Mouse (Mus musculus): ENCODE measurements at regions not wholly inside any gene's neighbourhood (a gene's known extent, or its start where the extent isn't known, plus 50 kb on each side); places are given as distances from the start of the nearest gene placed in this dataset.
A peak's percentile ranks its signal among the peaks of the same experiment; 100 is the strongest.

GRCm38 (mm10) chr14:68367696-68368095, 926.4 kb downstream of the Synb start:
- DNase-seq: no peak
- Histone ChIP-seq H3K27ac (ENCODE audit: low read depth) (no peak overlapping the region), H3K4me2 (no peak overlapping the region), H3K36me3 (ENCODE audit: insufficient read depth) (no peaks in the 10 kb centered on the region), H3K4me3 (ENCODE audit: low read depth, low read length) (no peak overlapping the region), H3K9me3 (ENCODE audit: low read depth, low read length) (no peaks in the 10 kb centered on the region), H3K9ac (no peak overlapping the region), H3K27me3 (ENCODE audit: insufficient read depth, low read length) (no peaks in the 10 kb centered on the region), H3K4me1 (ENCODE audit: insufficient read depth) (no peaks in the 10 kb centered on the region)
- ATAC-seq (ENCODE audit: insufficient read depth): no peak
- TF ChIP-seq CTCF (IDR thresholded peaks at IDR 0.05; ENCODE audit: low read depth): no peak
- WGBS: 73% methylated on average over 5 of the region's 5 CpGs

GRCm38 (mm10) chr14:68363892-68364291, 930.2 kb downstream of the Synb start:
- WGBS: 78% methylated on average over 2 of the region's 2 CpGs
- Histone ChIP-seq H3K36me3 (ENCODE audit: insufficient read depth) (no peaks in the 10 kb centered on the region), H3K9ac (no peak overlapping the region), H3K4me3 (ENCODE audit: low read depth, low read length) (no peak overlapping the region), H3K27me3 (ENCODE audit: insufficient read depth, low read length) (no peaks in the 10 kb centered on the region), H3K4me2 (no peak overlapping the region), H3K27ac (ENCODE audit: low read depth) (no peak overlapping the region), H3K4me1 (ENCODE audit: insufficient read depth) (no peaks in the 10 kb centered on the region), H3K9me3 (ENCODE audit: low read depth, low read length) (no peaks in the 10 kb centered on the region)
- ATAC-seq (ENCODE audit: insufficient read depth): no peak
- no peak for DNase-seq
- no peak for TF ChIP-seq CTCF (IDR thresholded peaks at IDR 0.05; ENCODE audit: low read depth)

GRCm38 (mm10) chr14:68361998-68362397, 932.1 kb downstream of the Synb start:
- WGBS: 57% methylated on average over 7 of the region's 7 CpGs
- H3K9me3 ChIP-seq (ENCODE audit: low read depth, low read length): no peaks in the 10 kb centered on the region

GRCm38 (mm10) chr14:68361481-68361880, 932.6 kb downstream of the Synb start:
- H3K36me3 ChIP-seq (ENCODE audit: insufficient read depth): no peaks in the 10 kb centered on the region
- WGBS: 56% methylated on average over 6 of the region's 6 CpGs
- no peaks in the 10 kb centered on the region for H3K4me1 ChIP-seq (ENCODE audit: insufficient read depth)
- no peaks in the 10 kb centered on the region for H3K27me3 ChIP-seq (ENCODE audit: insufficient read depth, low read length)
- no peak overlapping the region for H3K9ac ChIP-seq
- no peak for ATAC-seq (ENCODE audit: insufficient read depth)
- H3K4me2 ChIP-seq: no peak overlapping the region
- H3K27ac ChIP-seq (ENCODE audit: low read depth): no peak overlapping the region
- no peak overlapping the region for H3K4me3 ChIP-seq (ENCODE audit: low read depth, low read length)
- no peaks in the 10 kb centered on the region for H3K9me3 ChIP-seq (ENCODE audit: low read depth, low read length)
- no peak for DNase-seq
- TF ChIP-seq CTCF (IDR thresholded peaks at IDR 0.05; ENCODE audit: low read depth): no peak

More at GRCm38 (mm10) chr14:68361998-68362397, 932.1 kb downstream of the Synb start:
- TF ChIP-seq CTCF (IDR thresholded peaks at IDR 0.05; ENCODE audit: low read depth): no peak
- no peaks in the 10 kb centered on the region for H3K27me3 ChIP-seq (ENCODE audit: insufficient read depth, low read length)
- H3K4me3 ChIP-seq (ENCODE audit: low read depth, low read length): no peak overlapping the region
- H3K36me3 ChIP-seq (ENCODE audit: insufficient read depth): no peaks in the 10 kb centered on the region
- ATAC-seq (ENCODE audit: insufficient read depth) (no peak), DNase-seq (no peak)
- no peaks in the 10 kb centered on the region for H3K4me1 ChIP-seq (ENCODE audit: insufficient read depth)
- no peak overlapping the region for H3K27ac ChIP-seq (ENCODE audit: low read depth)
- no peak overlapping the region for H3K4me2 ChIP-seq
- no peak overlapping the region for H3K9ac ChIP-seq

GRCm38 (mm10) chr14:68356396-68356795, 937.7 kb downstream of the Synb start:
- no peak for TF ChIP-seq CTCF (IDR thresholded peaks at IDR 0.05; ENCODE audit: low read depth)
- no peaks in the 10 kb centered on the region for H3K4me1 ChIP-seq (ENCODE audit: insufficient read depth)
- DNase-seq (no peak), ATAC-seq (ENCODE audit: insufficient read depth) (no peak)
- no peaks in the 10 kb centered on the region for H3K36me3 ChIP-seq (ENCODE audit: insufficient read depth)
- no peak overlapping the region for H3K9ac ChIP-seq
- no peak overlapping the region for H3K4me3 ChIP-seq (ENCODE audit: low read depth, low read length)
- H3K27me3 ChIP-seq (ENCODE audit: insufficient read depth, low read length): no peaks in the 10 kb centered on the region
- H3K9me3 ChIP-seq (ENCODE audit: low read depth, low read length): no peaks in the 10 kb centered on the region
- no peak overlapping the region for H3K27ac ChIP-seq (ENCODE audit: low read depth)
- H3K4me2 ChIP-seq: no peak overlapping the region
- 61% methylated on average over 7 of the region's 7 CpGs for WGBS

GRCm38 (mm10) chr14:68355462-68355905, 938.6 kb downstream of the Synb start:
- no peaks in the 10 kb centered on the region for H3K4me1 ChIP-seq (ENCODE audit: insufficient read depth)
- H3K4me3 ChIP-seq (ENCODE audit: low read depth, low read length): no peak overlapping the region
- ATAC-seq (ENCODE audit: insufficient read depth) (no peak), DNase-seq (no peak)
- no peak overlapping the region for H3K4me2 ChIP-seq
- H3K27ac ChIP-seq (ENCODE audit: low read depth): no peak overlapping the region
- H3K9ac ChIP-seq: no peak overlapping the region
- no peaks in the 10 kb centered on the region for H3K9me3 ChIP-seq (ENCODE audit: low read depth, low read length)
- no peaks in the 10 kb centered on the region for H3K36me3 ChIP-seq (ENCODE audit: insufficient read depth)
- 72% methylated on average over 8 of the region's 8 CpGs for WGBS
- H3K27me3 ChIP-seq (ENCODE audit: insufficient read depth, low read length): no peaks in the 10 kb centered on the region
- no peak for TF ChIP-seq CTCF (IDR thresholded peaks at IDR 0.05; ENCODE audit: low read depth)

GRCm38 (mm10) chr14:68345527-68345926, 948.6 kb downstream of the Synb start:
- H3K36me3 ChIP-seq (ENCODE audit: insufficient read depth): no peaks in the 10 kb centered on the region
- H3K9me3 ChIP-seq (ENCODE audit: low read depth, low read length): no peaks in the 10 kb centered on the region
- no peak overlapping the region for H3K4me2 ChIP-seq
- WGBS: 48% methylated on average over 4 of the region's 4 CpGs
- ATAC-seq (ENCODE audit: insufficient read depth): peak; percentile 52; the same call in 1 of the 2 replicates
- no peak for TF ChIP-seq CTCF (IDR thresholded peaks at IDR 0.05; ENCODE audit: low read depth)
- no peaks in the 10 kb centered on the region for H3K27me3 ChIP-seq (ENCODE audit: insufficient read depth, low read length)
- no peak overlapping the region for H3K27ac ChIP-seq (ENCODE audit: low read depth)
- no peak overlapping the region for H3K4me3 ChIP-seq (ENCODE audit: low read depth, low read length)
- no peaks in the 10 kb centered on the region for H3K4me1 ChIP-seq (ENCODE audit: insufficient read depth)
- no peak overlapping the region for H3K9ac ChIP-seq
- peak; percentile 51 for DNase-seq

GRCm38 (mm10) chr14:68344715-68345114, 949.4 kb downstream of the Synb start:
- no peak for TF ChIP-seq CTCF (IDR thresholded peaks at IDR 0.05; ENCODE audit: low read depth)
- Histone ChIP-seq H3K27me3 (ENCODE audit: insufficient read depth, low read length) (no peaks in the 10 kb centered on the region), H3K9me3 (ENCODE audit: low read depth, low read length) (no peaks in the 10 kb centered on the region), H3K27ac (ENCODE audit: low read depth) (no peak overlapping the region), H3K4me2 (no peak overlapping the region), H3K9ac (no peak overlapping the region), H3K4me1 (ENCODE audit: insufficient read depth) (no peaks in the 10 kb centered on the region), H3K4me3 (ENCODE audit: low read depth, low read length) (no peak overlapping the region), H3K36me3 (ENCODE audit: insufficient read depth) (no peaks in the 10 kb centered on the region)
- DNase-seq: no peak
- 58% methylated on average over 3 of the region's 3 CpGs for WGBS
- ATAC-seq (ENCODE audit: insufficient read depth): no peak
